Mouse (Mus musculus): ENCODE results near the gene Ube2cbp.

DNA sequence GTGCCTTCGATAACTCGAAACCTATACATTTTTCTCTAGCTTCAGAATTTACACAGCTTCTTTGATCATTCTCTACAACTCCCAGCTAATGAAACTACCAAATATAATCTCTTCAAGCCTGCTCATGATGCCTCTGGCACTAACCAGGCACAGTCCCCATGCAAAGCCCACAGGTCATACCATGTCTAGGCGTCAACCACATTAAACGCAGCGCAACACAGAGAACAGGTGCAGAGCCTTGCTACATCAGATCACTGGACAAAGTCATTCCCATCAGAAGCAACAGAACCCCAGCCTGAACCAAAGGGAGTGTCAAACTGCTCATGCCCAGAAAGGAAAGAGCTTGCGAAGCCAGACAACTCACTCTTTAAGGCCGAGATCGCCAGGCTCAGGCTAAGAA is 28.1 kb downstream of the Ube2cbp start:
- no peak for TF ChIP-seq CTCF (IDR thresholded peaks at IDR 0.05)
- TF ChIP-seq EP300 (IDR thresholded peaks at IDR 0.05): no peak
